ENCODE assay signal across 16 mouse cellular contexts in genomic region chr5:102582864-102583410, GRCm38 (mm10).
"Had no signal": no experiment of that assay in that cellular context is flagged by ENCODE, and none has a peak within 500 bp of the region (broad histone marks: within the 10 kb centered on the region; RNA-seq: fewer than 3 reads in every experiment).

No protein-coding gene starts in this region.

- H3K27ac ChIP-seq: left cerebral cortex, adult 2 months; midbrain, embryonic 10.5 days; neural tube, embryonic 15.5 days; stomach, embryonic 15.5 days had no signal

- H3K4me2 ChIP-seq: liver, embryonic 11.5 days; neural tube, embryonic 15.5 days; stomach, embryonic 15.5 days had no signal

- H3K36me3 ChIP-seq: midbrain, embryonic 10.5 days; neural tube, embryonic 15.5 days; stomach, embryonic 15.5 days had no signal

- ATAC-seq: hindbrain, embryonic 16.5 days; inflammation-experienced regulatory T-cells, adult 6 months; intestine, postnatal 0 days had no signal

- H3K27me3 ChIP-seq: neural tube, embryonic 15.5 days; stomach, embryonic 15.5 days had no signal

- DNase-seq: kidney, adult 8-10 months; kidney, postnatal 25 days; midbrain, embryonic 14.5 days; right cerebral cortex, adult 18-20 months; right cerebral cortex, postnatal 4 days; spleen, adult 18-20 months; thymus, postnatal 36 days had no signal

- H3K4me1 ChIP-seq: midbrain, embryonic 10.5 days; neural tube, embryonic 15.5 days had no signal

- H3K9ac ChIP-seq: neural tube, embryonic 15.5 days; stomach, embryonic 15.5 days had no signal

- H3K4me3 ChIP-seq: left cerebral cortex, adult 2 months; midbrain, embryonic 10.5 days; myocyte; neural tube, embryonic 15.5 days; stomach, embryonic 15.5 days had no signal

- H3K9me3 ChIP-seq: neural tube, embryonic 15.5 days; stomach, embryonic 15.5 days had no signal
